Mouse (Mus musculus): ENCODE results near the gene Gnb1l.

DNA sequence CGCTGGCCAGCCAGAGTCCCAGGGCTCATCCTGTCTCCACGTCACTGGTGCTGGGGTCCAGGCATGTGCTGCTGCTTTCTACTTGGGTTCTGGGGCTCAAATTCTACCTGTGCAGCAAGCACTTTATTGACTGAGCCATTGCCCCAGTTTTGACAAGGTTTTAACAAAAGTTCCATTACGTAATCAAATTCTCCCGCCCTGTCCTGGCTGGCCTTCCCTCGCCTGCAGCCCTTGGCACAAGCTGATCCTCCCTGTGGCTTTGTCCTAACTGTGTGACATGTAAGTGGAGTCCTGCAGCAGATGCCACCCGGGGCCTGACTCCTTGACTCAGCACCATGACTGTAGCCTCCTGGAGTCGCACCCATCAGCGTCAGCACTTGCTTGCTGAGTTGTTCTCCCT lies 75.7 kb downstream of the Gnb1l start:
- TF ChIP-seq CTCF (IDR thresholded peaks at IDR 0.05; ENCODE audit: low read depth, low read length) = no peak
- no peak for TF ChIP-seq EP300 (IDR thresholded peaks at IDR 0.05; ENCODE audit: insufficient read depth, low read depth, low read length)
- no peak for TF ChIP-seq POLR2A (IDR thresholded peaks at IDR 0.05; ENCODE audit: insufficient read depth, low read length)

All from ES-Bruce4 (cell line).